Mouse (Mus musculus) liver, adult 2 months (tissue): ENCODE results near the gene Ms4a8a.

Source experiments
- CTCF ChIP-seq: fragments of 200-500 bp; IDR thresholded peaks from 2 replicates; pipeline ENCODE4 v1.5.1; 2011; ENCODE audit warnings: low read depth, low read length, control low read depth
- POLR2A ChIP-seq: fragments of 200-500 bp; IDR thresholded peaks from 2 replicates; pipeline ENCODE4 v1.6.1; 2011; ENCODE audit warnings: low read length, control low read depth; ENCODE audit not compliant: insufficient read depth; ENCODE audit errors: extremely low read depth

- TF ChIP-seq CTCF (no peak), POLR2A (no peak)
Observed at GRCm38 (mm10) chr19:11049426-11049825, 31.5 kb downstream of the Ms4a8a start.
